Mouse (Mus musculus): ENCODE measurements around the gene Fgf22. TPM values are rescaled to one million over a fixed set of nuclear protein-coding genes. Genes with fewer than 3 reads are reported as not detected.
"Not testable (repeated sequence)": the region's sequence is repeated elsewhere in the genome, so short reads cannot be mapped to it uniquely, and the experiment has no call there.

Gene Fgf22
- polyA plus RNA-seq, 1 experiment from 2014 or later = 0.09 TPM

DNA sequence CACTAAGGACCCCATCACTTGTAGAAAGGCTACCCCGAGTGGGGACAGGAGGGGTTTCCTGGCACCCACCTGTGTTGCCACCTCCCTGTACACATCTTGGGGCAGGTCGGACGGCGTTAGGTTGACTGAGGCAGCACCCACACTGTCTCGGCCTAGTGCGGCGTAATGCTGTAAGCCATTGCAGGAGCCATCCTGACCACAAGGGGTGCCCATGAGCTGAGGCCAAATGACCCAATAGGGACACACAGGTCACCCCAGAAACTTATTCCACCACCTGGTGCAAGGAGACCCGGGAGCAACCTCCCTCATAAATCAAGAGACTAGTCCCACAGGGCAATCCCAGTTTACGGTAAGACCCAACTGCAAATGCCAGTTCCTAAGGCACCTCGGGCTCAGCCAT, 16.6 kb upstream of the Fgf22 start:
- WGBS = 93% methylated on average over 10 of the region's 10 CpGs
- Histone ChIP-seq H3K4me1 (replicated peaks) (no peaks in the 10 kb centered on the region), H3K4me3 (replicated peaks) (no peak overlapping the region), H3K27me3 (replicated peaks) (no peaks in the 10 kb centered on the region; the same call in 1 of the 2 replicates), H3K9ac (no peak overlapping the region), H3K27ac (no peak overlapping the region), H3K36me3 (peaks cover 93% of the 10 kb centered on the region), H3K9me3 (peaks cover 22% of the 10 kb centered on the region), H3K4me2 (replicated peaks) (no peak overlapping the region)
- ATAC-seq = no peak

DNA sequence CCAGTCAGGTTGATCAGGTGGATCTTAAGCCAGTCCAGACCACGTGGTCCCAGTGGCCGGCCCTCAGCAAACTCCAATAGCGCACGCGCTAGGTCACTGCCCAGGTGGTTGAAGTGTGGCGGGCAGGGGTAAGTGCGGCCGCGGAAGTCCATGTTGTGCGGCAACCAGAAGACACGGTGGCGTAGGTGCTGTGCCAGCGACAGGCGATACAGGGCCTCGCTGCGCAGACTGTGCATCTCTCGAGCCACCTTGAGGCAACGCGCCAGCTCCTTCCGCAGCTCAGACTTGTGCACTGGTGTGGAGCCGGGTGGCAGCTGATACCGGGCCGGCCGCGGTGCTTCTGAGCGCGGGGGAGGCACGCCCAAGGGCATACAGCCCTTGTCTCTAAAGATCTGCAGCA, 15.6 kb upstream of the Fgf22 start:
- no peak overlapping the region for H3K4me2 ChIP-seq (replicated peaks)
- H3K4me1 ChIP-seq (replicated peaks) = no peaks in the 10 kb centered on the region
- ATAC-seq = no peak
- no peak overlapping the region for H3K4me3 ChIP-seq (replicated peaks)
- H3K36me3 ChIP-seq = peaks cover 93% of the 10 kb centered on the region
- peaks cover 22% of the 10 kb centered on the region for H3K9me3 ChIP-seq
- no peaks in the 10 kb centered on the region; the same call in 1 of the 2 replicates for H3K27me3 ChIP-seq (replicated peaks)
- H3K9ac ChIP-seq = no peak overlapping the region
- 98% methylated on average over 28 of the region's 28 CpGs for WGBS
- no peak overlapping the region for H3K27ac ChIP-seq

DNA sequence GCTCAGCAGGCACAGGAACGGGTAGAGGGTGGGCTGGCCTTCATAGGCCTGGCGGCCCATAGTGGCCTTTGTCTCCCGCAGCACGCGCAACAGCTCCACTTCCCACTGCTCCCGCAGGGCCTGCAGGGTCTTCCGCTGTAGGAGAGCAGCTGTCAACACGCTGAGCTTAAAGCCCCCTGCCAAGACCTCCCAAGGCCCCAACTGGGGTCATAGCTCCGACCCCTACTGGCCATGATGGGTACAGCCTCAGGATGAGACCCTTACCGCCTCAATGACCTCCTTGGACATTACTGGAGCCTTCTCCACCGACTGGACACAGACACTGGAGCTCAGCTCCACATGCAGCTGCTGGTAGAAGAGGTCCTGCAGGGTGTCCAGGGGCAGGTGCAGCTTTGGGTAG, 14.0 kb upstream of the Fgf22 start:
- no peak for ATAC-seq
- Histone ChIP-seq H3K4me2 (replicated peaks) (no peak overlapping the region), H3K9me3 (peaks cover 22% of the 10 kb centered on the region), H3K9ac (no peak overlapping the region), H3K4me1 (replicated peaks) (peaks cover 6% of the 10 kb centered on the region; the same call in 1 of the 2 replicates), H3K27ac (no peak overlapping the region), H3K27me3 (replicated peaks) (no peaks in the 10 kb centered on the region; the same call in 1 of the 2 replicates), H3K36me3 (peaks cover 78% of the 10 kb centered on the region), H3K4me3 (replicated peaks) (no peak overlapping the region)
- WGBS = 79% methylated on average over 11 of the region's 11 CpGs

DNA sequence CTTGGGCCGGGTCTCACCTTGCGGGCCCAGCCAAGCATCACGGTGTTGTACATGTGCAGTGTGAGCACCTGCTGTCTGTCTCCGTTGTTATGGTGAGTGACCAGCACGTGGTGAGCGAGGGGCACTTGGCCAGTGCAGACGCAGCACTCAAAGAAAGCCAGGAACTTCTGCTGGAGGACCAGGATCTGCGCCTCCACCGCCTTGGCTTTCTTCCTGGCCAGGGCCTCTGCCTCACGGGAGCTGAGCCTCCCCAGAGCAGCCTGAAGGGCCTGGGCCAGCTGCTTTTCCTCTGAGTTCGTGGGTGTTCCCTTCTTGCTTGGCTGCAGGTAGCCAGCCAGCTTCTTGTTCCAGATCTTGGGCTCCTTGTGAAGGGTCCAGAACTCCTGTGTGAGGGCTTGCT, 11.7 kb upstream of the Fgf22 start:
- H3K4me3 ChIP-seq (replicated peaks) = no peak overlapping the region
- peaks cover 12% of the 10 kb centered on the region; the same call in 1 of the 2 replicates for H3K4me1 ChIP-seq (replicated peaks)
- peaks cover 22% of the 10 kb centered on the region for H3K9me3 ChIP-seq
- no peaks in the 10 kb centered on the region for H3K27me3 ChIP-seq (replicated peaks)
- 91% methylated on average over 11 of the region's 11 CpGs for WGBS
- no peak overlapping the region for H3K4me2 ChIP-seq (replicated peaks)
- H3K9ac ChIP-seq = no peak overlapping the region
- ATAC-seq = no peak
- H3K36me3 ChIP-seq = peaks cover 55% of the 10 kb centered on the region
- H3K27ac ChIP-seq = no peak overlapping the region

DNA sequence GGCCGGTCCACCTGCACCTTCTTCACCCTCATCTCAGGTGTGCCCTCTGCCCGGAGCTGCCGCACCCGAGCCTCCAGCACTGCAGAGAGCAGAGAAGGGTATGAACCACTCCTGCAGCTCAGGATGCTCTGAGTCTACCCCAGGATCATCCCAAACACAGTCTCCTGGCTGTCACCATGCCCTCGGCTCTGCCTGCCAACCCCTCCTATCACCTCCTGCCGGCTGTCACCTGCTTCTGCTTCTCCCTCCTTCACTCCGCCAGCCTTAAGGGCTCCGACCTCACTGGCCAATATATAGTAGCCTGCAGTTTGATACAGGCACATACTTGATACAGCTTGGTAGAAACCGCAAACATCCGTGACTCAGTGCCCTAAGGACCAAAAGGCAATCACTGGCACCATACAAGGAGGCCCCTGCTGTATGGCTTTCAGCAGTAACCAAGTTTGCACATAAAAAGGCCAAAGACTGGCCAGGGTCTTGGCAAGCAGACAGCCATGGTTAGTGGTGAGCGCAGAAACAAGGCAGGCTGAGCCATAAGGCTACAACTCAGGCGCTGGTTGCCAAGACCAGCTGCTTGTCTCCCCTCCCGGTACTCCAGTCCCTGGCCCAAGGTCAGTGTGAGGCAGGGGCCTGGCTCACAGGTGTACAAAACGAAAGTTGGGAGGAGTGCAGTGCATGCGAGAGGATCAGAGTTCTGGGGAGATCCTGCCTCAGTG, 11.1 kb upstream of the Fgf22 start:
- 93% methylated on average over 15 of the region's 15 CpGs for WGBS
- Histone ChIP-seq H3K4me3 (replicated peaks) (no peak overlapping the region), H3K9me3 (peaks cover 18% of the 10 kb centered on the region), H3K4me1 (replicated peaks) (peaks cover 12% of the 10 kb centered on the region; the same call in 1 of the 2 replicates), H3K27me3 (replicated peaks) (no peaks in the 10 kb centered on the region), H3K9ac (no peak overlapping the region), H3K36me3 (peaks cover 49% of the 10 kb centered on the region), H3K27ac (no peak overlapping the region), H3K4me2 (replicated peaks) (no peak overlapping the region)
- ATAC-seq = no peak

DNA sequence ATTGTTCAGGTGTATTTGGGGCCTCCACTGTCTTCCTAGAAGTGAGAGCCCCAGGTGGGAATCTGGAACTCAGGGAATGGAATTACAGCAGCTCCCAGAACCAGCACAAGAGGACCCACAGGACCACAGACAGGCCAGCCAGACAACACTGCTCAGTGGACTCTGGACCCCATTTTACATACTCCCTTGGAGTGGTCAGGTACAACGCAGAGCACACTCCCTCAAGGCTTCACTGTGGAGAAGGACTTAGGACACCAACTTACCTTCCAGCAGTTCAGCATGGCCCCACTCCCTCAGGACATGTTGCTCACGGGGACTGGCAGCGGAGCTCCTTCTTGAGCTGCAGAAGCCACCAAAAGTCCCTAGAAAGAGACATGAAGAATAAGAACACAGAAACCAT, 9.5 kb upstream of the Fgf22 start:
- peak; percentile 20; the same call in 1 of the 2 replicates for ATAC-seq
- H3K27me3 ChIP-seq (replicated peaks) = no peaks in the 10 kb centered on the region
- peak overlapping the region; percentile 52 for H3K4me3 ChIP-seq (replicated peaks)
- WGBS = 91% methylated on average over 3 of the region's 3 CpGs
- peak overlapping the region; percentile 56 for H3K4me2 ChIP-seq (replicated peaks)
- H3K9me3 ChIP-seq = peaks cover 7% of the 10 kb centered on the region
- H3K27ac ChIP-seq = no peak overlapping the region
- H3K36me3 ChIP-seq = peaks cover 33% of the 10 kb centered on the region
- H3K9ac ChIP-seq = no peak overlapping the region
- peaks cover 12% of the 10 kb centered on the region; the same call in 1 of the 2 replicates for H3K4me1 ChIP-seq (replicated peaks)

DNA sequence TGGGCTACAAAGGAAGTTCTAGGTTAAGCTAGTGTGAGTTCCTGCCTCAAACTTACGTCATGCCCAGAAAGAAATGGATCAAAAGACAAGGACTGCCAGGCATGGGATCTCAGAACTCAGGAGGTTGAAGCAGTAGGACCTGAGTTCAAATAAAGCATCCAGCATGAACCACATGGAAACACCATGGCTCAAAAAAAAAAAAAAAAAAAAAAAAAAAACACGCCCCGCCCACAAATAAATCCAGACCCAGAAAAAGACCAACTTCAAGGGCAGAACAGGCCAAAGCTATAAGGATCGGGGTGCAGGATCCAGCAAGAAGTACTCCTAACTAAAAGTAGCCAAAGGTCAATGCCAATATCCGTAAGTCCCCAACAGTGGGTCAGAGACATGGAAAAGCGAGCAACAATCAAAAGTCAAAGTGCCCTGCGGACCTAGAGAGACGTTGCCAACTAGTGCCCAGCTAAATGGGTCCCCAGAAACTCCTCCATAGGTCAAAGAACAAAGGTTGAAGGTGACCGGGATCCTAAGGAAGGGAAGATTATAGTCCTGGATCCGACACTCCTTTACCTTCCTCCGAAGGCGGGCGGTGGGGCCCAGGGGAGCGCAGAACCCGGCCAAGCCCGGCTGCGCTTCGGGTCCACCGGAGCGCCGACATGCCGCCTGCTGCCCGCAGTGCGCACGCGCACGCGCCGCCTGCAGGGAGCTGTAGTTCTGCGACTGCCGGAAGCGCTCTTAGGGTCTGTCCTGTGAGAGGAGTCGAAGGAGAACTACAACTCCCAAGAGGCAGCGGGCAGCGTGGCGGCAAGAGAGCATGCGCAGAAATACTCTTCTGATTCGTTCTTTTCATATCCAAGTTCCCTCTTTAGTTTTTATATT, 8.7 kb upstream of the Fgf22 start, which contains the start of gene Polrmt:
Gene Polrmt (minus strand): TSS at position 684 of the 876 bp plus-strand sequence.
- Histone ChIP-seq H3K4me1 (replicated peaks) (peaks cover 12% of the 10 kb centered on the region; the same call in 1 of the 2 replicates), H3K9me3 (peaks cover 3% of the 10 kb centered on the region), H3K4me2 (replicated peaks) (peak within 1 kb of the TSS; percentile 57), H3K27me3 (replicated peaks) (no peaks in the 10 kb centered on the region), H3K27ac (no peak within 1 kb of the TSS), H3K4me3 (replicated peaks) (peak within 1 kb of the TSS; percentile 52), H3K36me3 (peaks cover 26% of the 10 kb centered on the region), H3K9ac (peak within 1 kb of the TSS; percentile 53)
- ATAC-seq = peak; percentile 98
- WGBS = 2% methylated on average over 38 of the region's 38 CpGs

DNA sequence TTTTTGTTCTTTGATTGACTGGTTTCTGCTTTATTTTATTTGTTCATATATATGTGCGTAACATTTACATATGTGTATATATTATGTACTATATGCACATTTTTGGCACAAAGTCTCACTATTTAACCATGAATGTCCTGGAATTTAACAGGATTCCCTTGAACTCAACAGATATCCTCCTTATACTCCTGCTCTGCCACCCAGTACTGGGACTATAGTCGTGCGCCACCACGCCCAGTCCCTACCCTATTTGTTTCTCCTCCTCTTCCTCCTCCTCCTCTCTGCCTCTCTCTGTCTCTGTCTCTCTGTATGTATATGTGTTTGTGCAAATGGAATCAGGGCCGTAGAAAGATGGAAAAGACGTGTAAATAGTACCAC, 8.1 kb upstream of the Fgf22 start:
- Histone ChIP-seq H3K36me3 (peaks cover 19% of the 10 kb centered on the region), H3K4me1 (replicated peaks) (peaks cover 12% of the 10 kb centered on the region; the same call in 1 of the 2 replicates), H3K4me3 (replicated peaks) (no peak overlapping the region; the same call in 1 of the 2 replicates), H3K9ac (peak overlapping the region; percentile 39; the same call in 1 of the 2 replicates), H3K27me3 (replicated peaks) (no peaks in the 10 kb centered on the region), H3K9me3 (no peaks in the 10 kb centered on the region), H3K27ac (no peak overlapping the region), H3K4me2 (replicated peaks) (peak overlapping the region; percentile 57)
- WGBS = 20% methylated on average over 6 of the region's 6 CpGs
- ATAC-seq = peak; percentile 72

DNA sequence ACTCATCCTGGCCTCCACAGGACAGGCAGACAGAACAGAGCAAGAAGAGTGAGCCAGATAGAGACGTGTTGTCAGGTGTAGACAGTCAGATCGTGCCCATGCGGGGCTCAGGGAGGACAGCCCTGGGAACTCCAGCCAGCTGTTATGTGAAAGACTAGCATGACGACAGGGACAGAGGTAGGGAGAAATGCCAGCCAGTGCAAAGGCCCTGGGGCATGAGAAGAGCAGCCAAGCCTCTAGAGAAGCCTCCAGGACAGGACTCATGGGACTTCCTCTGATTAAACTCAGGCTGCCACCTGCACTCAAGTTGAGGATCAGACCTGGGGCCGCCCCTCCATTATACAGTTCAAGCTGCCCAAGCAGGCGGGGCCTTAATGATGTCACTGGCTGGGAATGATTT, 6.4 kb upstream of the Fgf22 start:
- Histone ChIP-seq H3K4me2 (replicated peaks) (no peak overlapping the region), H3K27ac (no peak overlapping the region), H3K4me1 (replicated peaks) (peaks cover 12% of the 10 kb centered on the region; the same call in 1 of the 2 replicates), H3K9ac (no peak overlapping the region), H3K27me3 (replicated peaks) (no peaks in the 10 kb centered on the region), H3K36me3 (peaks cover 4% of the 10 kb centered on the region; the same call in 1 of the 2 replicates), H3K4me3 (replicated peaks) (no peak overlapping the region), H3K9me3 (no peaks in the 10 kb centered on the region)
- 85% methylated on average over 6 of the region's 6 CpGs for WGBS
- ATAC-seq = no peak

DNA sequence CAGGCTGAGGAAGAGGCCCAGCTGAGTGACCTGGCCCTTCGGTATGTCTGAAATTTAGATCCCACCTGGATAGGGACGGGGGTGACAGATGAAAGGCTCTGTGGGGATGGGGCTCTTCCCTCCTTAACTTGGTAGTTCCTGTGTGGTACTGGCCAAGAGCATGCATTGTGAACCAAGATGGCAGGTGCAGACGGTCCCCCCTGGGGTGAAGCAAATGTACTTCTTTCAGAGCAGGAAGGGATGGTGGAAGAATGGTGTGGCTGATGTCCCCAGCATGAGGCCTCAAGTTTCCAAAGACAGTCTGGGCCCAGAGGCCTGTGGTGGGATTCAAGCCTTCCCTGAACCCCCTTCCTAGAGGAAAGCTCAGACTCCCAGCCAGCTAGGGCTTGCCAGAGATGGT, 978 bp downstream of the Fgf22 start:
- no peak overlapping the region for H3K27ac ChIP-seq
- no peak overlapping the region for H3K9ac ChIP-seq

DNA sequence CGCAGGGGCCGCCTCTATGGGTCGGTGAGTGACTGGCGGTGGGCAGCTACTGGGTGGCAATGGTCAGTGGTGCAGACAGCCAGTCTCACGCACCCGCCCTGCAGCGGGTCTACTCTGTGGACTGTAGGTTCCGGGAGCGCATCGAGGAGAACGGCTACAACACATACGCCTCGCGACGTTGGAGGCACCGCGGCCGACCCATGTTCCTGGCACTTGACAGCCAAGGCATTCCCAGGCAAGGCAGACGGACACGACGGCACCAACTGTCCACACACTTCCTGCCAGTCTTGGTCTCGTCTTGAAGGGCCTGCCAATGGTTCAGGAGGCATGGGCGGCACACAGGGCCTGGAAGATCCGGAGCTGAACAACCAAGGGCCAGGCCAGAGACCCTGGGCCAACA, 1.8 kb downstream of the Fgf22 start:
- no peak overlapping the region for H3K4me2 ChIP-seq (replicated peaks)
- ATAC-seq = no peak
- H3K4me3 ChIP-seq (replicated peaks) = no peak overlapping the region
- H3K27me3 ChIP-seq (replicated peaks) = no peaks in the 10 kb centered on the region
- no peak overlapping the region for H3K27ac ChIP-seq
- H3K9me3 ChIP-seq = no peaks in the 10 kb centered on the region
- peaks cover 9% of the 10 kb centered on the region for H3K4me1 ChIP-seq (replicated peaks)
- 89% methylated on average over 24 of the region's 24 CpGs for WGBS
- H3K9ac ChIP-seq = no peak overlapping the region
- peaks cover 38% of the 10 kb centered on the region for H3K36me3 ChIP-seq

More for the DNA sequence above, 978 bp downstream of the Fgf22 start:
- no peaks in the 10 kb centered on the region for H3K27me3 ChIP-seq (replicated peaks)
- peaks cover 9% of the 10 kb centered on the region for H3K4me1 ChIP-seq (replicated peaks)
- H3K4me2 ChIP-seq (replicated peaks) = no peak overlapping the region
- H3K4me3 ChIP-seq (replicated peaks) = no peak overlapping the region
- WGBS = 80% methylated on average over 3 of the region's 3 CpGs
- no peak for ATAC-seq
- H3K9me3 ChIP-seq = no peaks in the 10 kb centered on the region
- H3K36me3 ChIP-seq = peaks cover 30% of the 10 kb centered on the region

DNA sequence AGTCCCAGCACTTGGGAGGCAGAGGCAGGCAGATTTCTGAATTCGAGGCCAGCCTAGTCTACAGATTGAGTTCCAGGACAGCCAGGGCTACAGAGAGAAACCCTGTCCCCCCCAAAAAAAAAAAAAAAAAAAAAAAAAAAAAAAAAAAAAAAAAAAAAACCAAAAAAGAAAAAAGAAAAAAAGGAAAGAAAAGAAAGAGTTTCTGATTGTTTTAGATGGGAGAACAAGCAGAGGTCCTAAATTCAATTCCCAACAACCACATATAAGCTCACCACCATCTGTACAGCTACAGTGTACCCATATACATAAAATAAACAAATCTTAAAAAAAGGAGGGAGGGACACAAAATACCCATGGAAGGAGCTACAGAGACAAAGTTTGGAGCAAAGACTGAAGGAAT, 4.8 kb downstream of the Fgf22 start:
- H3K27me3 ChIP-seq (replicated peaks); H3K4me3 ChIP-seq (replicated peaks); H3K9me3 ChIP-seq; H3K4me2 ChIP-seq (replicated peaks); H3K9ac ChIP-seq; H3K27ac ChIP-seq; ATAC-seq: not testable (repeated sequence)
- Histone ChIP-seq H3K36me3 (peaks cover 44% of the 10 kb centered on the region), H3K4me1 (replicated peaks) (peaks cover 19% of the 10 kb centered on the region)
- 100% methylated on average over 1 of the region's 1 CpGs for WGBS

All from intestine, embryonic 15.5 days (tissue).